Mouse (Mus musculus) bone marrow, adult 2 months (tissue): ENCODE results near the gene Ugt1a6b.

Experiments used
- CTCF ChIP-seq: fragments of 200-500 bp; IDR thresholded peaks from 2 replicates; pipeline ENCODE4 v1.5.1; 2011; ENCODE audit warnings: low read length, control low read depth; ENCODE audit not compliant: control insufficient read depth, insufficient read depth
- POLR2A ChIP-seq: fragments of 200-500 bp; IDR thresholded peaks from 2 replicates; pipeline ENCODE4 v1.6.1; 2011; ENCODE audit warnings: low read depth, mild to moderate bottlenecking, control low read depth, low read length, borderline replicate concordance; ENCODE audit not compliant: control insufficient read depth

DNA sequence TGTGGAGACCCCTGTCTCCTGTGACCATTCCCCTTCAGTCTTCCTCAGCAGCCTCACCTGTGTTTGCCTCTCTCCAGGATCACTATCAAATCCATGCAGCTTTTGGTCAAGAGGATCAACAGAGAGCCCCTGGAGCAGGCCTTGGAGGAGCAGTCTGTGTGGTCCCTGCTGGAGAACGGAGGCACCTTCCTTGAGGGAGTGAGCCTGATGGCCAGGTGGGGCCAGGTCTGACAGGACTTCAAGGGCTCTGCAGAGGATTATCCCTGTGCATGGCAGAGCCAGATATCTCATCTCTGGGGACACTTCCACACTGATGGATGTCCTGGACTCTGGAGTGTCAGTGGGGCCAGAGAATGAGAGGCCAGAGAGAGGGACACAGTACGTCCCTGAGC lies 152.4 kb downstream of the Ugt1a6b start:
- TF ChIP-seq CTCF (no peak), POLR2A (no peak)
